Mouse (Mus musculus) embryonic facial prominence, embryonic 15.5 days (tissue): ENCODE data around the gene Kndc1. TPM values are rescaled to one million over a fixed set of nuclear protein-coding genes. Genes with fewer than 3 reads are reported as not detected.
A peak's percentile ranks its signal among the peaks of the same experiment; 100 is the strongest.

Experiments
- ATAC-seq: fragments of 200-750 bp; cut with Nextera tagmentation; 2 replicates; pipeline ENCODE4 v1.8.0; 2017; ENCODE audit warnings: low read depth, moderate TSS enrichment; ENCODE audit not compliant: insufficient number of reproducible peaks, low FRiP score, low TSS enrichment
- H3K27ac ChIP-seq: fragments of 300-500 bp; sonication (generic); replicated peaks from 2 replicates; pipeline ENCODE4 v1.5.1; 2015; ENCODE audit warnings: mild to moderate bottlenecking, inconsistent platforms
- H3K27me3 ChIP-seq: fragments of 300-500 bp; sonication (generic); 2 replicates; pipeline ENCODE4 v1.6.1; 2015; ENCODE audit warnings: inconsistent platforms
- H3K36me3 ChIP-seq: fragments of 300-500 bp; sonication (generic); 2 replicates; pipeline ENCODE4 v1.6.1; 2015; ENCODE audit warnings: mild to moderate bottlenecking, inconsistent platforms
- H3K4me1 ChIP-seq: fragments of 300-500 bp; sonication (generic); 2 replicates; pipeline ENCODE4 v1.6.1; 2015; ENCODE audit warnings: inconsistent platforms
- H3K4me2 ChIP-seq: fragments of 300-500 bp; sonication (generic); replicated peaks from 2 replicates; pipeline ENCODE4 v1.6.1; 2015; ENCODE audit warnings: mild to moderate bottlenecking, inconsistent platforms
- H3K4me3 ChIP-seq: fragments of 300-500 bp; sonication (generic); replicated peaks from 2 replicates; pipeline ENCODE4 v1.5.1; 2015; ENCODE audit warnings: mild to moderate bottlenecking, inconsistent platforms
- H3K9ac ChIP-seq: fragments of 300-500 bp; sonication (generic); 2 replicates; pipeline ENCODE4 v1.6.1; 2015; ENCODE audit warnings: inconsistent platforms
- H3K9me3 ChIP-seq: fragments of 300-500 bp; sonication (generic); replicated peaks from 2 replicates; pipeline ENCODE4 v1.6.1; 2016; ENCODE audit warnings: inconsistent platforms
- WGBS: fragments of 180-500 bp; shearing (Covaris S2); methylation state at CpG from one replicate; pipeline ENCODE4 v1.1.7; 2015; 5-methylcytosine and 5-hydroxymethylcytosine counted together
- polyA plus RNA-seq: library from polyadenylated mRNA; unstranded; fragments of >200 nt; fragmentation: Nextera tagmentation; extraction: Ambion mirVana; gene quantifications from 2 replicates; pipeline ENCODE4 v1.2.1, GENCODE M21; 2015

Gene Kndc1
- polyA plus RNA-seq, 1 experiment from 2014 or later: 1.7 TPM

- ATAC-seq: no peak
- 48% methylated on average over 3 of the region's 3 CpGs for WGBS
- Histone ChIP-seq H3K9me3 (no peaks in the 10 kb centered on the region), H3K27ac (no peak overlapping the region), H3K36me3 (no peaks in the 10 kb centered on the region), H3K9ac (no peak overlapping the region), H3K27me3 (peaks cover 8% of the 10 kb centered on the region), H3K4me2 (no peak overlapping the region), H3K4me1 (no peaks in the 10 kb centered on the region), H3K4me3 (no peak overlapping the region)
These were observed 42.6 kb downstream of the Kndc1 start for GRCm38 (mm10) chr7:139937138-139937537.

GRCm38 (mm10) chr7:139937810-139938209 is 43.3 kb downstream of the Kndc1 start:
- ATAC-seq: no peak
- H3K9me3 ChIP-seq: no peaks in the 10 kb centered on the region
- H3K36me3 ChIP-seq: no peaks in the 10 kb centered on the region
- H3K4me1 ChIP-seq: no peaks in the 10 kb centered on the region
- 63% methylated on average over 5 of the region's 5 CpGs for WGBS
- H3K27me3 ChIP-seq: peaks cover 15% of the 10 kb centered on the region
- no peak overlapping the region for H3K4me3 ChIP-seq
- no peak overlapping the region for H3K4me2 ChIP-seq
- H3K9ac ChIP-seq: no peak overlapping the region
- H3K27ac ChIP-seq: no peak overlapping the region

- Histone ChIP-seq H3K4me2 (no peak overlapping the region), H3K9ac (no peak overlapping the region), H3K27ac (no peak overlapping the region), H3K4me1 (peaks cover 13% of the 10 kb centered on the region), H3K4me3 (no peak overlapping the region), H3K27me3 (peaks cover 43% of the 10 kb centered on the region), H3K36me3 (no peaks in the 10 kb centered on the region), H3K9me3 (no peaks in the 10 kb centered on the region)
- ATAC-seq: peak; percentile 39; the same call in 1 of the 2 replicates
- 57% methylated on average over 16 of the region's 16 CpGs for WGBS
These were observed 46.1 kb downstream of the Kndc1 start for GRCm38 (mm10) chr7:139940476-139941209.

GRCm38 (mm10) chr7:139943674-139944281 is 49.3 kb downstream of the Kndc1 start, which contains the start of gene Utf1:
Gene Utf1 (plus strand): TSS chr7:139943789.
- WGBS: under 1% methylated on average over 59 of the region's 59 CpGs
- Histone ChIP-seq H3K27ac (no peak within 1 kb of the TSS), H3K4me1 (peaks cover 13% of the 10 kb centered on the region), H3K4me2 (peak within 1 kb of the TSS; percentile 58), H3K9ac (no peak within 1 kb of the TSS), H3K27me3 (peaks cover 62% of the 10 kb centered on the region), H3K9me3 (no peaks in the 10 kb centered on the region), H3K36me3 (no peaks in the 10 kb centered on the region), H3K4me3 (peak within 1 kb of the TSS; percentile 36)
- ATAC-seq: peak; percentile 36; the same call in 1 of the 2 replicates

GRCm38 (mm10) chr7:139944291-139945240 is 50.1 kb downstream of the Kndc1 start:
- Histone ChIP-seq H3K9ac (no peak overlapping the region), H3K4me3 (peak overlapping the region; percentile 36), H3K36me3 (no peaks in the 10 kb centered on the region), H3K9me3 (no peaks in the 10 kb centered on the region), H3K4me1 (peaks cover 13% of the 10 kb centered on the region), H3K27ac (no peak overlapping the region), H3K27me3 (peaks cover 62% of the 10 kb centered on the region), H3K4me2 (peak overlapping the region; percentile 58)
- WGBS: 2% methylated on average over 68 of the region's 68 CpGs
- no peak for ATAC-seq

- H3K4me3 ChIP-seq: no peak overlapping the region
- peaks cover 60% of the 10 kb centered on the region for H3K27me3 ChIP-seq
- no peak overlapping the region for H3K9ac ChIP-seq
- no peak overlapping the region for H3K27ac ChIP-seq
- no peak for ATAC-seq
- 20% methylated on average over 5 of the region's 5 CpGs for WGBS
- no peak overlapping the region for H3K4me2 ChIP-seq
- no peaks in the 10 kb centered on the region for H3K9me3 ChIP-seq
- no peaks in the 10 kb centered on the region for H3K36me3 ChIP-seq
- H3K4me1 ChIP-seq: peaks cover 13% of the 10 kb centered on the region
These were observed 51.0 kb downstream of the Kndc1 start for GRCm38 (mm10) chr7:139945516-139945915.

GRCm38 (mm10) chr7:139946032-139946431 is 51.5 kb downstream of the Kndc1 start:
- H3K4me2 ChIP-seq: no peak overlapping the region
- WGBS: 27% methylated on average over 5 of the region's 5 CpGs
- peaks cover 57% of the 10 kb centered on the region for H3K27me3 ChIP-seq
- no peak overlapping the region for H3K27ac ChIP-seq
- H3K36me3 ChIP-seq: no peaks in the 10 kb centered on the region
- no peak overlapping the region for H3K4me3 ChIP-seq
- H3K9ac ChIP-seq: no peak overlapping the region
- H3K9me3 ChIP-seq: no peaks in the 10 kb centered on the region
- peaks cover 13% of the 10 kb centered on the region for H3K4me1 ChIP-seq
- no peak for ATAC-seq

- Histone ChIP-seq H3K9ac (peak overlapping the region; percentile 53), H3K4me1 (no peaks in the 10 kb centered on the region), H3K4me2 (peak overlapping the region; percentile 87), H3K9me3 (no peaks in the 10 kb centered on the region), H3K36me3 (no peaks in the 10 kb centered on the region), H3K27me3 (peaks cover 26% of the 10 kb centered on the region), H3K4me3 (peak overlapping the region; percentile 64), H3K27ac (peak overlapping the region; percentile 71; the same call in 1 of the 2 replicates)
- ATAC-seq: 0 out of 2 replicates have a peak, but pooled peaks have one; percentile 63
- under 1% methylated on average over 15 of the region's 15 CpGs for WGBS
These were observed 55.4 kb downstream of the Kndc1 start for GRCm38 (mm10) chr7:139949893-139950282.

- peak overlapping the region; percentile 64 for H3K4me3 ChIP-seq
- H3K27me3 ChIP-seq: peaks cover 20% of the 10 kb centered on the region
- peak; percentile 76 for ATAC-seq
- H3K9me3 ChIP-seq: no peaks in the 10 kb centered on the region
- H3K36me3 ChIP-seq: no peaks in the 10 kb centered on the region
- under 1% methylated on average over 33 of the region's 33 CpGs for WGBS
- H3K4me1 ChIP-seq: no peaks in the 10 kb centered on the region
- peak overlapping the region; percentile 53 for H3K9ac ChIP-seq
- H3K27ac ChIP-seq: peak overlapping the region; percentile 71
- peak overlapping the region; percentile 87 for H3K4me2 ChIP-seq
These were observed 55.9 kb downstream of the Kndc1 start for GRCm38 (mm10) chr7:139950283-139950971.

- 4% methylated on average over 16 of the region's 16 CpGs for WGBS
- no peaks in the 10 kb centered on the region for H3K9me3 ChIP-seq
- peak overlapping the region; percentile 53 for H3K9ac ChIP-seq
- no peaks in the 10 kb centered on the region for H3K36me3 ChIP-seq
- no peaks in the 10 kb centered on the region for H3K4me1 ChIP-seq
- peak overlapping the region; percentile 71; the same call in 1 of the 2 replicates for H3K27ac ChIP-seq
- H3K27me3 ChIP-seq: peaks cover 14% of the 10 kb centered on the region
- H3K4me2 ChIP-seq: peak overlapping the region; percentile 87
- H3K4me3 ChIP-seq: peak overlapping the region; percentile 64
- no peak for ATAC-seq
These were observed 56.6 kb downstream of the Kndc1 start for GRCm38 (mm10) chr7:139951079-139951478.
